Mouse (Mus musculus): ENCODE results near the gene Pygm. TPM values are rescaled to one million over a fixed set of nuclear protein-coding genes. Genes with fewer than 3 reads are reported as not detected.

Pygm gene
- polyA plus RNA-seq, 1 experiment from 2014 or later, result 6.2 TPM

GRCm38 (mm10) chr19:6376643-6377042 is 7.6 kb upstream of the Pygm start:
- ATAC-seq (replicated peaks; ENCODE audit: low FRiP score, low TSS enrichment, low read depth), result no peak
- H3K36me3 ChIP-seq (ENCODE audit: control insufficient read depth, insufficient read depth, low read length), result peaks cover 79% of the 10 kb centered on the region
- H3K4me3 ChIP-seq (ENCODE audit: low read depth, low read length), result no peak overlapping the region
- H3K9ac ChIP-seq (ENCODE audit: low read length), result no peak overlapping the region
- no peaks in the 10 kb centered on the region for H3K4me1 ChIP-seq (replicated peaks; ENCODE audit: control insufficient read depth, insufficient read depth, low read length)
- H3K27ac ChIP-seq (ENCODE audit: low read depth), result no peak overlapping the region
- 82% methylated on average over 2 of the region's 2 CpGs for WGBS
- no peak overlapping the region for H3K4me2 ChIP-seq (ENCODE audit: low read length)
- H3K9me3 ChIP-seq (ENCODE audit: control insufficient read depth, low read length), result no peaks in the 10 kb centered on the region
- DNase-seq (ENCODE audit: low spot score), result no peak
- no peaks in the 10 kb centered on the region for H3K27me3 ChIP-seq (replicated peaks; ENCODE audit: control insufficient read depth, insufficient read depth, low read length)

GRCm38 (mm10) chr19:6377327-6378040 is 6.7 kb upstream of the Pygm start:
- no peak for DNase-seq (ENCODE audit: low spot score)
- Histone ChIP-seq H3K36me3 (ENCODE audit: control insufficient read depth, insufficient read depth, low read length) (peaks cover 70% of the 10 kb centered on the region), H3K27ac (ENCODE audit: low read depth) (no peak overlapping the region), H3K4me1 (replicated peaks; ENCODE audit: control insufficient read depth, insufficient read depth, low read length) (no peaks in the 10 kb centered on the region), H3K9me3 (ENCODE audit: control insufficient read depth, low read length) (no peaks in the 10 kb centered on the region), H3K4me3 (ENCODE audit: low read depth, low read length) (no peak overlapping the region), H3K9ac (ENCODE audit: low read length) (no peak overlapping the region), H3K4me2 (ENCODE audit: low read length) (no peak overlapping the region), H3K27me3 (replicated peaks; ENCODE audit: control insufficient read depth, insufficient read depth, low read length) (no peaks in the 10 kb centered on the region)
- no peak for ATAC-seq (replicated peaks; ENCODE audit: low FRiP score, low TSS enrichment, low read depth)
- 85% methylated on average over 11 of the region's 11 CpGs for WGBS

GRCm38 (mm10) chr19:6380411-6381166 is 3.6 kb upstream of the Pygm start:
- WGBS, result 88% methylated on average over 9 of the region's 9 CpGs
- ATAC-seq (replicated peaks; ENCODE audit: low FRiP score, low TSS enrichment, low read depth), result no peak
- H3K27ac ChIP-seq (ENCODE audit: low read depth), result no peak overlapping the region
- H3K9ac ChIP-seq (ENCODE audit: low read length), result no peak overlapping the region
- H3K4me2 ChIP-seq (ENCODE audit: low read length), result no peak overlapping the region
- peaks cover 39% of the 10 kb centered on the region for H3K36me3 ChIP-seq (ENCODE audit: control insufficient read depth, insufficient read depth, low read length)
- H3K27me3 ChIP-seq (replicated peaks; ENCODE audit: control insufficient read depth, insufficient read depth, low read length), result no peaks in the 10 kb centered on the region
- H3K4me1 ChIP-seq (replicated peaks; ENCODE audit: control insufficient read depth, insufficient read depth, low read length), result peaks cover 10% of the 10 kb centered on the region
- H3K4me3 ChIP-seq (ENCODE audit: low read depth, low read length), result no peak overlapping the region
- no peak for DNase-seq (ENCODE audit: low spot score)
- no peaks in the 10 kb centered on the region for H3K9me3 ChIP-seq (ENCODE audit: control insufficient read depth, low read length)

GRCm38 (mm10) chr19:6381238-6381637 is 3.0 kb upstream of the Pygm start:
- no peak for DNase-seq (ENCODE audit: low spot score)
- Histone ChIP-seq H3K4me2 (ENCODE audit: low read length) (no peak overlapping the region), H3K36me3 (ENCODE audit: control insufficient read depth, insufficient read depth, low read length) (peaks cover 33% of the 10 kb centered on the region), H3K27ac (ENCODE audit: low read depth) (no peak overlapping the region), H3K4me1 (replicated peaks; ENCODE audit: control insufficient read depth, insufficient read depth, low read length) (peaks cover 10% of the 10 kb centered on the region), H3K27me3 (replicated peaks; ENCODE audit: control insufficient read depth, insufficient read depth, low read length) (no peaks in the 10 kb centered on the region), H3K9ac (ENCODE audit: low read length) (no peak overlapping the region), H3K9me3 (ENCODE audit: control insufficient read depth, low read length) (no peaks in the 10 kb centered on the region), H3K4me3 (ENCODE audit: low read depth, low read length) (no peak overlapping the region)
- WGBS, result 93% methylated on average over 5 of the region's 5 CpGs
- ATAC-seq (replicated peaks; ENCODE audit: low FRiP score, low TSS enrichment, low read depth), result no peak

GRCm38 (mm10) chr19:6382323-6382924 is 1.8 kb upstream of the Pygm start:
- no peak for DNase-seq (ENCODE audit: low spot score)
- Histone ChIP-seq H3K4me1 (replicated peaks; ENCODE audit: control insufficient read depth, insufficient read depth, low read length) (peaks cover 10% of the 10 kb centered on the region), H3K36me3 (ENCODE audit: control insufficient read depth, insufficient read depth, low read length) (peaks cover 21% of the 10 kb centered on the region), H3K9ac (ENCODE audit: low read length) (no peak overlapping the region), H3K9me3 (ENCODE audit: control insufficient read depth, low read length) (no peaks in the 10 kb centered on the region), H3K27me3 (replicated peaks; ENCODE audit: control insufficient read depth, insufficient read depth, low read length) (no peaks in the 10 kb centered on the region), H3K4me3 (ENCODE audit: low read depth, low read length) (no peak overlapping the region), H3K27ac (ENCODE audit: low read depth) (no peak overlapping the region), H3K4me2 (ENCODE audit: low read length) (no peak overlapping the region)
- 73% methylated on average over 4 of the region's 4 CpGs for WGBS
- ATAC-seq (replicated peaks; ENCODE audit: low FRiP score, low TSS enrichment, low read depth), result no peak

- no peak overlapping the region for H3K4me2 ChIP-seq (ENCODE audit: low read length)
- no peaks in the 10 kb centered on the region for H3K27me3 ChIP-seq (replicated peaks; ENCODE audit: control insufficient read depth, insufficient read depth, low read length)
- DNase-seq (ENCODE audit: low spot score), result no peak
- 43% methylated on average over 5 of the region's 5 CpGs for WGBS
- ATAC-seq (replicated peaks; ENCODE audit: low FRiP score, low TSS enrichment, low read depth), result no peak
- H3K27ac ChIP-seq (ENCODE audit: low read depth), result no peak overlapping the region
- peaks cover 10% of the 10 kb centered on the region for H3K4me1 ChIP-seq (replicated peaks; ENCODE audit: control insufficient read depth, insufficient read depth, low read length)
- no peak overlapping the region for H3K4me3 ChIP-seq (ENCODE audit: low read depth, low read length)
- no peak overlapping the region for H3K9ac ChIP-seq (ENCODE audit: low read length)
- peaks cover 10% of the 10 kb centered on the region; the same call in 1 of the 2 replicates for H3K36me3 ChIP-seq (ENCODE audit: control insufficient read depth, insufficient read depth, low read length)
- no peaks in the 10 kb centered on the region for H3K9me3 ChIP-seq (ENCODE audit: control insufficient read depth, low read length)
These were observed 729 bp upstream of the Pygm start for GRCm38 (mm10) chr19:6383470-6383869.

GRCm38 (mm10) chr19:6384954-6385353 is 755 bp downstream of the Pygm start:
- WGBS, result 79% methylated on average over 11 of the region's 11 CpGs
- Histone ChIP-seq H3K9ac (ENCODE audit: low read length) (no peak overlapping the region), H3K9me3 (ENCODE audit: control insufficient read depth, low read length) (no peaks in the 10 kb centered on the region), H3K27me3 (replicated peaks; ENCODE audit: control insufficient read depth, insufficient read depth, low read length) (no peaks in the 10 kb centered on the region), H3K4me3 (ENCODE audit: low read depth, low read length) (no peak overlapping the region), H3K27ac (ENCODE audit: low read depth) (no peak overlapping the region), H3K36me3 (ENCODE audit: control insufficient read depth, insufficient read depth, low read length) (no peaks in the 10 kb centered on the region), H3K4me2 (ENCODE audit: low read length) (no peak overlapping the region), H3K4me1 (replicated peaks; ENCODE audit: control insufficient read depth, insufficient read depth, low read length) (peaks cover 10% of the 10 kb centered on the region)
- ATAC-seq (replicated peaks; ENCODE audit: low FRiP score, low TSS enrichment, low read depth) (no peak), DNase-seq (ENCODE audit: low spot score) (no peak)

- WGBS, result 75% methylated on average over 5 of the region's 5 CpGs
- H3K36me3 ChIP-seq (ENCODE audit: control insufficient read depth, insufficient read depth, low read length), result no peaks in the 10 kb centered on the region
- H3K27ac ChIP-seq (ENCODE audit: low read depth), result no peak overlapping the region
- H3K4me1 ChIP-seq (replicated peaks; ENCODE audit: control insufficient read depth, insufficient read depth, low read length), result peaks cover 10% of the 10 kb centered on the region
- H3K27me3 ChIP-seq (replicated peaks; ENCODE audit: control insufficient read depth, insufficient read depth, low read length), result no peaks in the 10 kb centered on the region
- H3K9ac ChIP-seq (ENCODE audit: low read length), result no peak overlapping the region
- no peaks in the 10 kb centered on the region for H3K9me3 ChIP-seq (ENCODE audit: control insufficient read depth, low read length)
- H3K4me3 ChIP-seq (ENCODE audit: low read depth, low read length), result no peak overlapping the region
- DNase-seq (ENCODE audit: low spot score), result no peak
- no peak overlapping the region for H3K4me2 ChIP-seq (ENCODE audit: low read length)
- ATAC-seq (replicated peaks; ENCODE audit: low FRiP score, low TSS enrichment, low read depth), result no peak
These were observed 1.2 kb downstream of the Pygm start for GRCm38 (mm10) chr19:6385419-6385818.
